Mouse (Mus musculus): Measurements from ENCODE around the gene Slmap. TPM values are rescaled to one million over a fixed set of nuclear protein-coding genes. Genes with fewer than 3 reads are reported as not detected.

The Slmap gene
- 512 TPM for polyA plus RNA-seq (2014; fragmentation: Illumina TruSeq; extraction: RNeasy Lipid Tissue Mini Kit (QIAGEN cat#74804); ENCODE audit: low read depth, low replicate concordance)

DNA sequence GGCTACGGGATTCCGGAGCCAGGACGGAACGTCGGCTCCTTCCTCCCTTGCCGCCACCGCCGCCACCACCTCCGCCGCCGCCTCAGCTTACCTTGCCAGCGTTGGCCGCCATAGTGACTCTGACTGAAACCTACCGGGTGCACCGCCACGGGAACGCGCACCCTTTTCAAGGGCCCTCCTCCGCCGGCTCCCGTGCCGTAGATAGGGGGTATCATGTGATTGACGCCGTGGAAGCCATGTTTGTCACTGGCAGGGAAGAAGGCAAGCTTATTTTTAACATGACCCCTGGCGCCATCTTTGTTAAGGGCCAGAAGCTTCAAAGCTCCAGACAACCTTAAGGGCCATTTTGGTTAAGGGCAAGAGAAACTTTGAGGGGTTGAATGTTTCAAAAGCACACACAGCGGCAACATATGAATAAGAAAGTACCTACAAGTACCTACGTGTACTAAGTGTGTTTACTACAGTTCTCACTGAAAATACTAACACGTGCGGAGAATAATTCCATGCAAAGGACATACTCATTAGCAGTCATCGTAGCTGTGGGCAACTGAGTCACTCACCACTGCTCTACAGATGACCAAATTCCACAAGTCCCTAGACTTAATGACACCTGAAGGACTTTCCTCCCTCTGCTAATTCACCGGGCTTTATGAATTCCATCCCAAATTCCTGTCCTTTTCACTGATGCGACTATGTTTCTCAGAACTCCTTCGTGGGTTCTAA is at the start of gene Slmap:
TSS of gene Slmap (minus strand) at position 175 of the 723 bp plus-strand sequence.

GRCm38 (mm10) chr14:26573556-26573955 is 38.8 kb upstream of the Slmap start, which contains the start of gene Dennd6a:
Gene Dennd6a, plus strand, starts transcription at chr14:26573856.

Other genes with a start within 250 kb of the Slmap start
- gene Dennd6a, start 38.9 kb upstream of the Slmap start, polyA plus RNA-seq (2014; fragmentation: Illumina TruSeq; extraction: RNeasy Lipid Tissue Mini Kit (QIAGEN cat#74804); ENCODE audit: low read depth, low replicate concordance) = 84.3 TPM
- gene Arf4, start 103.1 kb upstream of the Slmap start, polyA plus RNA-seq (2014; fragmentation: Illumina TruSeq; extraction: RNeasy Lipid Tissue Mini Kit (QIAGEN cat#74804); ENCODE audit: low read depth, low replicate concordance) = 1,189 TPM
- gene Pde12, start 135.0 kb upstream of the Slmap start, polyA plus RNA-seq (2014; fragmentation: Illumina TruSeq; extraction: RNeasy Lipid Tissue Mini Kit (QIAGEN cat#74804); ENCODE audit: low read depth, low replicate concordance) = 16.5 TPM
- gene Dnah12, start 158.3 kb upstream of the Slmap start, polyA plus RNA-seq (2014; fragmentation: Illumina TruSeq; extraction: RNeasy Lipid Tissue Mini Kit (QIAGEN cat#74804); ENCODE audit: low read depth, low replicate concordance) = 0.09 TPM